Mouse (Mus musculus) heart, embryonic 16.5 days (tissue): ENCODE results near the gene Pla2g12b. TPM values are rescaled to one million over a fixed set of nuclear protein-coding genes. Genes with fewer than 3 reads are reported as not detected.

Experiments used
- ATAC-seq: fragments of 200-750 bp; cut with Nextera tagmentation; replicated peaks from 2 replicates; pipeline ENCODE4 v1.8.0; 2017; ENCODE audit warnings: moderate number of reproducible peaks; ENCODE audit not compliant: insufficient read depth, low FRiP score; ENCODE audit errors: extremely low read depth
- H3K27ac ChIP-seq: fragments of 300-500 bp; sonication (generic); 2 replicates; pipeline ENCODE4 v1.5.1; 2014; ENCODE audit warnings: mild to moderate bottlenecking, low read length, control low read depth, moderate library complexity
- H3K27me3 ChIP-seq: fragments of 300-500 bp; sonication (generic); 2 replicates; pipeline ENCODE4 v1.6.1; 2014; ENCODE audit warnings: low read length, mixed read lengths; ENCODE audit not compliant: control insufficient read depth, insufficient read depth
- H3K36me3 ChIP-seq: fragments of 300-500 bp; sonication (generic); 2 replicates; pipeline ENCODE4 v1.6.1; 2014; ENCODE audit not compliant: control insufficient read depth, insufficient read depth
- H3K4me1 ChIP-seq: fragments of 300-500 bp; sonication (generic); 2 replicates; pipeline ENCODE4 v1.6.1; 2014; ENCODE audit warnings: low read length, mixed read lengths; ENCODE audit not compliant: control insufficient read depth, insufficient read depth
- H3K4me2 ChIP-seq: fragments of 300-500 bp; sonication (generic); 2 replicates; pipeline ENCODE4 v1.6.1; 2014; ENCODE audit warnings: low read depth, mild to moderate bottlenecking, control low read depth, low read length
- H3K4me3 ChIP-seq: fragments of 300-500 bp; sonication (generic); 2 replicates; pipeline ENCODE4 v1.5.1; 2014; ENCODE audit warnings: mild to moderate bottlenecking, control low read depth, low read length
- H3K9ac ChIP-seq: fragments of 300-500 bp; sonication (generic); 2 replicates; pipeline ENCODE4 v1.6.1; 2014; ENCODE audit warnings: low read length, control low read depth
- H3K9me3 ChIP-seq: fragments of 300-500 bp; sonication (generic); replicated peaks from 2 replicates; pipeline ENCODE4 v1.6.1; 2016; ENCODE audit warnings: low read length; ENCODE audit not compliant: control insufficient read depth
- WGBS: fragments of 180-500 bp; shearing (Covaris S2); extraction: QIAGEN DNeasy Blood & Tissue Kit; methylation state at CpG from one replicate; pipeline ENCODE4 v1.1.7; 2014; 5-methylcytosine and 5-hydroxymethylcytosine counted together
- polyA plus RNA-seq: library from polyadenylated mRNA; unstranded; fragments of >200 nt; fragmentation: Nextera tagmentation; extraction: Ambion mirVana; gene quantifications from 2 replicates; pipeline ENCODE4 v1.2.1, GENCODE M21; 2015

Pla2g12b gene
- polyA plus RNA-seq, 1 experiment from 2014 or later: 0.30 TPM

GRCm38 (mm10) chr10:59466626-59467025 is 63.2 kb downstream of the Pla2g12b start:
- no peak for ATAC-seq
- Histone ChIP-seq H3K36me3 (no peaks in the 10 kb centered on the region), H3K9me3 (no peaks in the 10 kb centered on the region), H3K4me3 (no peak overlapping the region), H3K27ac (no peak overlapping the region), H3K27me3 (no peaks in the 10 kb centered on the region), H3K9ac (no peak overlapping the region), H3K4me1 (peaks cover 18% of the 10 kb centered on the region), H3K4me2 (no peak overlapping the region)
- WGBS: 92% methylated on average over 4 of the region's 4 CpGs

- Histone ChIP-seq H3K27ac (no peak overlapping the region), H3K4me1 (peaks cover 18% of the 10 kb centered on the region)
- 67% methylated on average over 12 of the region's 12 CpGs for WGBS
Observed at GRCm38 (mm10) chr10:59467297-59467696, 63.8 kb downstream of the Pla2g12b start.

GRCm38 (mm10) chr10:59470451-59470850 is 67.0 kb downstream of the Pla2g12b start:
- Histone ChIP-seq H3K27ac (peak overlapping the region; percentile 56; the same call in 1 of the 2 replicates), H3K4me2 (no peak overlapping the region), H3K4me3 (no peak overlapping the region), H3K36me3 (no peaks in the 10 kb centered on the region), H3K27me3 (no peaks in the 10 kb centered on the region), H3K9me3 (no peaks in the 10 kb centered on the region), H3K9ac (no peak overlapping the region), H3K4me1 (peaks cover 14% of the 10 kb centered on the region)
- WGBS: 50% methylated on average over 5 of the region's 5 CpGs
- ATAC-seq: no peak

More at GRCm38 (mm10) chr10:59467297-59467696, 63.8 kb downstream of the Pla2g12b start:
- H3K27me3 ChIP-seq: no peaks in the 10 kb centered on the region
- H3K4me3 ChIP-seq: no peak overlapping the region
- no peak overlapping the region for H3K4me2 ChIP-seq
- no peak for ATAC-seq
- no peaks in the 10 kb centered on the region for H3K9me3 ChIP-seq
- no peaks in the 10 kb centered on the region for H3K36me3 ChIP-seq
- no peak overlapping the region for H3K9ac ChIP-seq

Other genes starting within 250 kb of the Pla2g12b start
- gene Sept10, start 181.8 kb upstream of the Pla2g12b start, polyA plus RNA-seq: 28.7 and 32.4 TPM in 2 replicates
- gene Sowahc, start 181.7 kb upstream of the Pla2g12b start, polyA plus RNA-seq: 2.8 and 3.7 TPM in 2 replicates
- gene P4ha1, start 80.4 kb upstream of the Pla2g12b start, polyA plus RNA-seq: 57.9 and 58.8 TPM in 2 replicates
- gene Gm10273, start 8.0 kb upstream of the Pla2g12b start, polyA plus RNA-seq: 5.9 and 65.1 TPM in 2 replicates
- gene Oit3, start 38.1 kb downstream of the Pla2g12b start, polyA plus RNA-seq: 4.1 and 4.7 TPM in 2 replicates
- not detected in 2 replicates for gene Gm10322, start 212.4 kb downstream of the Pla2g12b start, polyA plus RNA-seq
- gene Mcu, start 213.0 kb downstream of the Pla2g12b start, polyA plus RNA-seq: 22.2 and 23.8 TPM in 2 replicates